Mouse (Mus musculus) kidney, embryonic 14.5 days (tissue): ENCODE measurements at regions not wholly inside any gene's neighbourhood (a gene's known extent, or its start where the extent isn't known, plus 50 kb on each side); places are given as distances from the start of the nearest gene placed in this dataset.
A peak's percentile ranks its signal among the peaks of the same experiment; 100 is the strongest.

Experiments used
- ATAC-seq: fragments of 200-750 bp; cut with Nextera tagmentation; 2 replicates; pipeline ENCODE4 v1.8.0; 2017; ENCODE audit warnings: moderate number of reproducible peaks, mild to moderate bottlenecking, moderate TSS enrichment, moderate library complexity; ENCODE audit not compliant: low FRiP score, low TSS enrichment
- H3K27ac ChIP-seq: fragments of 300-500 bp; sonication (generic); 2 replicates; pipeline ENCODE4 v1.5.1; 2014; ENCODE audit warnings: low read depth, mild to moderate bottlenecking, low read length, moderate library complexity, mixed read lengths
- H3K27me3 ChIP-seq: fragments of 300-500 bp; sonication (generic); 2 replicates; pipeline ENCODE4 v1.6.1; 2014; ENCODE audit warnings: mild to moderate bottlenecking, low read length; ENCODE audit not compliant: control insufficient read depth, insufficient read depth
- H3K36me3 ChIP-seq: fragments of 300-500 bp; sonication (generic); 2 replicates; pipeline ENCODE4 v1.6.1; 2014; ENCODE audit warnings: low read length, mixed read lengths; ENCODE audit not compliant: control insufficient read depth, insufficient read depth
- H3K4me1 ChIP-seq: fragments of 300-500 bp; sonication (generic); 2 replicates; pipeline ENCODE4 v1.6.1; 2014; ENCODE audit warnings: low read length, mixed read lengths; ENCODE audit not compliant: control insufficient read depth, insufficient read depth
- H3K4me2 ChIP-seq: fragments of 300-500 bp; sonication (generic); replicated peaks from 2 replicates; pipeline ENCODE4 v1.6.1; 2014; ENCODE audit warnings: low read depth, mild to moderate bottlenecking, low read length
- H3K4me3 ChIP-seq: fragments of 300-500 bp; sonication (generic); 2 replicates; pipeline ENCODE4 v1.5.1; 2014; ENCODE audit warnings: mild to moderate bottlenecking, low read length
- H3K9ac ChIP-seq: fragments of 300-500 bp; sonication (generic); 2 replicates; pipeline ENCODE4 v1.6.1; 2014; ENCODE audit warnings: low read depth, mild to moderate bottlenecking, low read length, moderate library complexity
- H3K9me3 ChIP-seq: fragments of 300-500 bp; sonication (generic); 2 replicates; pipeline ENCODE4 v1.6.1; 2016; ENCODE audit warnings: low read length; ENCODE audit not compliant: control insufficient read depth
- WGBS: fragments of 180-500 bp; shearing (Covaris S2); extraction: QIAGEN DNeasy Blood & Tissue Kit; methylation state at CpG from one replicate; pipeline ENCODE4 v1.1.7; 2014; 5-methylcytosine and 5-hydroxymethylcytosine counted together

DNA sequence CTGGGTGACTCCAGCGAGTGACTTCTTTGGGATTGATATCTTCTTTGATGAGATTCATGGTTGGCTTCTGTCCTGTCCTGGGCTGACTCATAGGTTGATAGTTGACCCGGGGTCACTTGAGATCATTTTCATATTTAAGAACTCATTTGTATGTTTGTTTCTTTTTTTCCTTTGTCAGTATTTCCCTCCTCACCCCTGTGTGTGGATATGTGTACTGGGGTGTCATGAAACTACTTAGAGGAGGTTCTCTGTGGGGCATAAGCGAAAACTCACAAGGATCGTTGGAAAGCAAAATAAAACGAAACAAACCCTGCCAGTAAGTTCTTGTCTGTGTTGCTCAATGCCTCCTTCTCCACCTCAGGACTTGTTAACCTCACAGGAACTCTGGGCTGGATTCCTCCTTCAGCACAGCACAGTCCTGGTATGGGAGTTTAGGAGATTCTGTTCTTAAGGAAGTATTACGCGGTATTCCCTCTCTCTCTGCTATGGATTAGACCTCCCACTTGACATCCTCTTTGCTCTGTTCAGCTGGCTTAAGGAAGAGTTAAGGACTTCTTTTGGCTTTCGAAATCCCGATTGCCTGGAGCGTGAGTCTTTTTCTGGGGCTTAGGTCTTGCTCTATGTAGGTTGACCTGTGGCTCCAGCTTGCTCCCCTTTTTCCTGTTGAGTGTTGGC, 1243.2 kb upstream of the A1bg start:
- H3K4me3 ChIP-seq = no peak overlapping the region
- H3K4me1 ChIP-seq = no peaks in the 10 kb centered on the region
- ATAC-seq = no peak
- 93% methylated on average over 10 of the region's 10 CpGs for WGBS
- H3K9me3 ChIP-seq = no peaks in the 10 kb centered on the region
- H3K4me2 ChIP-seq = no peak overlapping the region
- no peaks in the 10 kb centered on the region for H3K27me3 ChIP-seq
- no peaks in the 10 kb centered on the region for H3K36me3 ChIP-seq
- no peak overlapping the region for H3K9ac ChIP-seq
- no peak overlapping the region for H3K27ac ChIP-seq

DNA sequence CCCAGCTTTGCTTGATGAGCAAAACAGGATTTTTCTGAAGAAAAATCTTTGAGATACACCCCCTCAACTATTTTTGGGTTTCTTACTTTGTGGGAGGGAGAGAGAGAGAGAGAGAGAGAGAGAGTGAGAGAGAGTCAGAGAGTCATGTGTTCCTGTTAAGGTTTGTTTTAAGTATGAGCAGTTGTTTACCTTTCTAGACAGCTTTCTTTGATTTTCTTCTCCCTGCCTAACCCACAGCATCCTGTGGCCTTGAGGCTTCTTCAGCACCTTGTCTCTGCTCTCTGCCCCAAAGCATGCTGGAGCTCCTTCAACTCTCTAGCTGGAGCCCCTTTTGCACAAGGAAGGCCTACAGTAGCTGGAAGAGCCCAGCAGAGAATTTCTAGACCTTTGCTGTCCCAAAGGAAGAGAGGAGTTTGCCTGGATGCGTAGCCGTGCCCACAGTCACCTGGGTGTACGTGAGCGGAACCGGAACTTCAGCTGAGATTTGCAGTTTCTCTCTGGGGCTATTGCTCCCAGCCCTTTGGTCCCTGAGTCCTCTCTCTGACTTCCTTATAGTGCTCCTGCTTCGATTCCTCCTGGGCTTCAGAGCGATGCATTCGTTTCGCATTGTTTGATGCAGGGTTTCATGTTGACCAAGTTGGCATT, 1242.1 kb upstream of the A1bg start:
- H3K4me1 ChIP-seq = no peaks in the 10 kb centered on the region
- ATAC-seq = no peak
- H3K9me3 ChIP-seq = no peaks in the 10 kb centered on the region
- H3K4me3 ChIP-seq = no peak overlapping the region
- H3K27me3 ChIP-seq = no peaks in the 10 kb centered on the region
- no peaks in the 10 kb centered on the region for H3K36me3 ChIP-seq
- WGBS = 97% methylated on average over 9 of the region's 9 CpGs
- H3K4me2 ChIP-seq = no peak overlapping the region
- H3K9ac ChIP-seq = no peak overlapping the region
- no peak overlapping the region for H3K27ac ChIP-seq

DNA sequence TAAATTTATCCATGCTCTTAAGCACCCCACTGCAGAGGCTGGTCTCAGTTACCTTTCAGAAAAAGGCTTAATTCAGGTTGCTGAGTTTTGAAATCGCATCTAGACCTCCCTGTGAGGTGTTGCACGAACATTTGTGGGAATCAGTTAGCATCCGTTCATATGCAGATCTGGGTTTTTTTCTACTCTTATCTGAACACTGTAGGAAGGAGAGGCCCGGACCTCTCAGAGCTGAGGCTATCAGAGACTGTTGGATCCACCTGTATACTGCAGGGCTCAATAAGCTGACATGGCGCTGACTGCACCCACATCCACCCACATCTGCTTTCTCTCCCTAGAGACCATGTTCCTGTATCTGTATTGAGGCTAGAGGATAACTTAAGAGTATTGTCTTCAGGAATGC, 1240.4 kb upstream of the A1bg start:
- Histone ChIP-seq H3K9ac (no peak overlapping the region), H3K4me2 (no peak overlapping the region), H3K27ac (no peak overlapping the region), H3K27me3 (no peaks in the 10 kb centered on the region), H3K9me3 (no peaks in the 10 kb centered on the region), H3K4me1 (no peaks in the 10 kb centered on the region; the same call in 1 of the 2 replicates), H3K36me3 (no peaks in the 10 kb centered on the region), H3K4me3 (no peak overlapping the region)
- 90% methylated on average over 5 of the region's 5 CpGs for WGBS
- ATAC-seq = no peak

DNA sequence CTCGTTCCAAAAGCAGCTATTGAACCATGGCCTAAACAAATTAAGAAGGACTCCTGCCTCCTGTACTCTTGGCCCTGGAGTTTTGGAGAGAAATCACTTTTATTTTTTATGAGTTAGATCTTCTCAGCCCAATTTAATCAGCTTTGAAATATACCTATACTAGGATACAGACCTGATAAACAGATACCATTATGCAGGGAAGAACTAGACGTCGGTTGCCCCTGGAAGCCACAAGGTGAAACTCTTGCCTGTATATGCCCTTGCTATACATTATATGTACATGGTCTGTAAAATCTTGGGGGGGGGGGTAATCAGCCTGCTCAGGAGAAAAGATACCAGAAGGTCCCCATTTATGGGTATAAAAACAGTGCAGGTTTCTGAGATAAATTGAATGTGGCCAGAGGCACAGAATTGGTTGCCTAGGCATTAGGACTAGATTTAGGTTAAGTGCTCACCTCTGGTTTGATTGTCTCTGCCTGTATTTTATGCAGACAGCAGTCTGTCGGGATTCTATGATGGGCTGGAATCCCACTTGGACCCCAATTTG, 1239.9 kb upstream of the A1bg start:
- no peak overlapping the region for H3K9ac ChIP-seq
- no peaks in the 10 kb centered on the region for H3K27me3 ChIP-seq
- H3K4me3 ChIP-seq = no peak overlapping the region
- no peaks in the 10 kb centered on the region; the same call in 1 of the 2 replicates for H3K4me1 ChIP-seq
- H3K9me3 ChIP-seq = no peaks in the 10 kb centered on the region
- no peak for ATAC-seq
- H3K36me3 ChIP-seq = no peaks in the 10 kb centered on the region
- WGBS = 82% methylated on average over 4 of the region's 4 CpGs
- H3K4me2 ChIP-seq = no peak overlapping the region
- no peak overlapping the region for H3K27ac ChIP-seq

- H3K9ac ChIP-seq = no peak overlapping the region
- no peaks in the 10 kb centered on the region for H3K27me3 ChIP-seq
- H3K4me3 ChIP-seq = no peak overlapping the region
- WGBS = 75% methylated on average over 8 of the region's 8 CpGs
- H3K9me3 ChIP-seq = no peaks in the 10 kb centered on the region
- H3K36me3 ChIP-seq = no peaks in the 10 kb centered on the region
- ATAC-seq = no peak
- H3K4me2 ChIP-seq = no peak overlapping the region
- no peaks in the 10 kb centered on the region; the same call in 1 of the 2 replicates for H3K4me1 ChIP-seq
- no peak overlapping the region for H3K27ac ChIP-seq
Observed at GRCm38 (mm10) chr15:62161975-62162647, 1239.3 kb upstream of the A1bg start.

- Histone ChIP-seq H3K9me3 (no peaks in the 10 kb centered on the region), H3K36me3 (no peaks in the 10 kb centered on the region), H3K27me3 (no peaks in the 10 kb centered on the region), H3K4me1 (no peaks in the 10 kb centered on the region; the same call in 1 of the 2 replicates), H3K4me2 (no peak overlapping the region), H3K9ac (no peak overlapping the region), H3K4me3 (no peak overlapping the region), H3K27ac (no peak overlapping the region)
- ATAC-seq = no peak
- WGBS = 77% methylated on average over 8 of the region's 8 CpGs
Observed at GRCm38 (mm10) chr15:62161061-62161460, 1238.2 kb upstream of the A1bg start.

- no peaks in the 10 kb centered on the region for H3K36me3 ChIP-seq
- H3K27ac ChIP-seq = no peak overlapping the region
- no peak overlapping the region for H3K4me2 ChIP-seq
- H3K27me3 ChIP-seq = no peaks in the 10 kb centered on the region
- no peak overlapping the region for H3K4me3 ChIP-seq
- WGBS = 89% methylated on average over 8 of the region's 8 CpGs
- H3K9me3 ChIP-seq = no peaks in the 10 kb centered on the region
- H3K9ac ChIP-seq = no peak overlapping the region
- H3K4me1 ChIP-seq = no peaks in the 10 kb centered on the region; the same call in 1 of the 2 replicates
- ATAC-seq = no peak
Observed at GRCm38 (mm10) chr15:62158875-62159675, 1236.3 kb upstream of the A1bg start.

DNA sequence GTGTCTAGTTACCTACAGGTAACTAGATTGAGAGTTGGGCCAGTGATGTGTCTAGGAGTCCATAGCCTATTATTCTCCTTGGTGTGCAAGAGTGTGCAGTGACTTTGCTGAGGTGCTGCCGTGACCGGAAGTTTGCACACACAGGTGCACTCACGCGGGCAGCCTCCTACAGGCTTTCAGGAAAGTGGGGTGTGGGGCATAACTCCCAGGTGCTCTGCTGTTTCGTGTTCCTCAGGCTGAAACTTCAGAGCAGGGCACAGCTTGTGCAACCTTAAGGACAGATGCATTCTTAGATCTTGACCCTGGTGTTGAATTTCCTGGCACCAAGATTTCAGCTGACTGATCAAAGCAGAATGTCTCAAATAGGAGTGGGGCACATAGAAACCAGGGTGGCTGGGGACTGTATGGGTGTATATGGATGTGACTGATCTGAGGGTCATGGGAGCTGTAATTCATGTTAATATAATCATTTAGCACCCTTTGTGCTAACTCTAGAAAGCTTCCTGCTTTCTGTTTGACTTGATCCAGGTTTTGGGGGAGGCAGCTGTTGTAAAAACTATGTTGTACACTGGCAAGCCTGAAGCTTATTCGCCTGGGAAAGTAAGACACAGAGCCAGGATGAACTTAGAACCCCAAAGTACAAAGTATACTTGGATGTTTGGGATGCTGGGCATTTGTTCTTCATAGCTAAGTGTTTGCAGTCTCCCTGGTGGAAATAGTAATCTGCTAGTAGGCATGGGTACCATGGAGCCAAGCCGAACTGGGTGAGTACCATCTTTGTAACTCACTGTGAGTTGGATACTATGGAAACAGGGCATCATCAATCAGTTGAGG, 1234.6 kb upstream of the A1bg start:
- Histone ChIP-seq H3K27ac (0 out of 2 replicates have a peak overlapping the region, but pooled peaks have one; percentile 8), H3K27me3 (no peaks in the 10 kb centered on the region), H3K4me3 (no peak overlapping the region), H3K4me2 (no peak overlapping the region), H3K9ac (no peak overlapping the region), H3K4me1 (no peaks in the 10 kb centered on the region; the same call in 1 of the 2 replicates), H3K9me3 (no peaks in the 10 kb centered on the region), H3K36me3 (no peaks in the 10 kb centered on the region)
- 47% methylated on average over 7 of the region's 7 CpGs for WGBS
- peak; percentile 63; the same call in 1 of the 2 replicates for ATAC-seq
